Mouse (Mus musculus) hindbrain, postnatal 0 days (tissue): ENCODE data around the gene Fgf14. TPM values are rescaled to one million over a fixed set of nuclear protein-coding genes. Genes with fewer than 3 reads are reported as not detected.
"Not testable (repeated sequence)": the region's sequence is repeated elsewhere in the genome, so short reads cannot be mapped to it uniquely, and the experiment has no call there.

Experiments
- ATAC-seq: fragments of 200-750 bp; cut with Nextera tagmentation; 2 replicates; pipeline ENCODE4 v1.8.0; 2017; ENCODE audit warnings: mild to moderate bottlenecking, moderate TSS enrichment, moderate library complexity
- DNase-seq: peaks from one replicate; pipeline ENCODE4 v3.0.0-alpha.2; 2015; ENCODE audit warnings: low spot score
- H3K27ac ChIP-seq: fragments of 300-500 bp; sonication (generic); 2 replicates; pipeline ENCODE4 v1.5.1; 2014; ENCODE audit warnings: mild to moderate bottlenecking
- H3K27me3 ChIP-seq: fragments of 300-500 bp; sonication (generic); 2 replicates; pipeline ENCODE4 v1.6.1; 2014; ENCODE audit warnings: low read length, mixed read lengths; ENCODE audit not compliant: insufficient read depth
- H3K36me3 ChIP-seq: fragments of 300-500 bp; sonication (generic); 2 replicates; pipeline ENCODE4 v1.6.1; 2014; ENCODE audit warnings: low read length, mixed read lengths; ENCODE audit not compliant: insufficient read depth
- H3K4me1 ChIP-seq: fragments of 300-500 bp; sonication (generic); 2 replicates; pipeline ENCODE4 v1.6.1; 2014; ENCODE audit warnings: antibody characterized with exemption, low read length, mixed read lengths; ENCODE audit not compliant: insufficient read depth
- H3K4me2 ChIP-seq: fragments of 300-500 bp; sonication (generic); 2 replicates; pipeline ENCODE4 v1.6.1; 2014; ENCODE audit warnings: low read depth, mild to moderate bottlenecking, low read length, moderate library complexity, mixed read lengths
- H3K4me3 ChIP-seq: fragments of 300-500 bp; sonication (generic); 2 replicates; pipeline ENCODE4 v1.5.1; 2014; ENCODE audit warnings: low read length
- H3K9ac ChIP-seq: fragments of 300-500 bp; sonication (generic); replicated peaks from 2 replicates; pipeline ENCODE4 v1.6.1; 2014; ENCODE audit warnings: mild to moderate bottlenecking, low read length, moderate library complexity, mixed read lengths
- H3K9me3 ChIP-seq: fragments of 300-500 bp; sonication (generic); 2 replicates; pipeline ENCODE4 v1.6.1; 2016; ENCODE audit warnings: low read length, mixed read lengths
- CTCF ChIP-seq: IDR thresholded peaks from 2 replicates; pipeline ENCODE4 v1.5.1; 2016; ENCODE audit warnings: antibody characterized with exemption, control low read depth, low read depth
- WGBS: fragments of 180-500 bp; shearing (Covaris S2); extraction: QIAGEN DNeasy Blood & Tissue Kit; methylation state at CpG from one replicate; pipeline ENCODE4 v1.1.7; 2014; 5-methylcytosine and 5-hydroxymethylcytosine counted together
- polyA plus RNA-seq: library from polyadenylated mRNA; unstranded; fragments of >200 nt; fragmentation: Nextera tagmentation; extraction: Ambion mirVana; gene quantifications from 2 replicates; pipeline ENCODE4 v1.2.1, GENCODE M21; 2015
- total RNA-seq: library from RNA; depleted of rRNA; stranded (reverse); fragments of >200 nt; gene quantifications from 2 replicates; pipeline ENCODE4 v1.2.3, GENCODE M21; 2014

Gene Fgf14
- total and polyA plus RNA-seq, 2 experiments from 2014 or later, result 32.5 to 41.0 TPM

- no peaks in the 10 kb centered on the region for H3K36me3 ChIP-seq
- ATAC-seq, result no peak
- no peak overlapping the region for H3K4me2 ChIP-seq
- H3K27me3 ChIP-seq, result no peaks in the 10 kb centered on the region
- no peak for TF ChIP-seq CTCF
- DNase-seq, result peak; percentile 33
- no peak overlapping the region for H3K9ac ChIP-seq
- no peak overlapping the region for H3K4me3 ChIP-seq
- no peaks in the 10 kb centered on the region for H3K9me3 ChIP-seq
- no peaks in the 10 kb centered on the region for H3K4me1 ChIP-seq
- 83% methylated on average over 1 of the region's 1 CpGs for WGBS
- no peak overlapping the region for H3K27ac ChIP-seq
Measured at GRCm38 (mm10) chr14:124575130-124575885, 101.6 kb downstream of the Fgf14 start.

GRCm38 (mm10) chr14:124566445-124566844 is 110.5 kb downstream of the Fgf14 start:
- Histone ChIP-seq H3K4me2 (no peak overlapping the region), H3K4me1 (peaks cover 4% of the 10 kb centered on the region; the same call in 1 of the 2 replicates), H3K36me3 (no peaks in the 10 kb centered on the region), H3K4me3 (no peak overlapping the region), H3K9ac (no peak overlapping the region), H3K27ac (no peak overlapping the region), H3K27me3 (no peaks in the 10 kb centered on the region), H3K9me3 (no peaks in the 10 kb centered on the region)
- TF ChIP-seq CTCF, result no peak
- WGBS, result 40% methylated on average over 1 of the region's 1 CpGs
- DNase-seq (peak; percentile 3), ATAC-seq (no peak)

- no peaks in the 10 kb centered on the region for H3K36me3 ChIP-seq
- no peak for ATAC-seq
- H3K4me1 ChIP-seq, result peaks cover 2% of the 10 kb centered on the region; the same call in 1 of the 2 replicates
- no peaks in the 10 kb centered on the region for H3K9me3 ChIP-seq
- no peak overlapping the region for H3K9ac ChIP-seq
- 60% methylated on average over 4 of the region's 4 CpGs for WGBS
- no peak overlapping the region for H3K27ac ChIP-seq
- DNase-seq, result no peak
- no peak for TF ChIP-seq CTCF
- no peak overlapping the region for H3K4me3 ChIP-seq
- no peak overlapping the region for H3K4me2 ChIP-seq
- no peaks in the 10 kb centered on the region for H3K27me3 ChIP-seq
Measured at GRCm38 (mm10) chr14:124561544-124561943, 115.4 kb downstream of the Fgf14 start.

GRCm38 (mm10) chr14:124536106-124536505 is 140.8 kb downstream of the Fgf14 start:
- Histone ChIP-seq H3K4me1 (no peaks in the 10 kb centered on the region), H3K27me3 (no peaks in the 10 kb centered on the region), H3K9ac (no peak overlapping the region), H3K27ac (no peak overlapping the region), H3K4me3 (no peak overlapping the region), H3K4me2 (no peak overlapping the region), H3K36me3 (no peaks in the 10 kb centered on the region), H3K9me3 (no peaks in the 10 kb centered on the region)
- no peak for TF ChIP-seq CTCF
- ATAC-seq (no peak), DNase-seq (peak; percentile 12)
- 63% methylated on average over 3 of the region's 3 CpGs for WGBS

GRCm38 (mm10) chr14:124535376-124535775 is 141.6 kb downstream of the Fgf14 start:
- not testable (repeated sequence) for H3K4me3 ChIP-seq, DNase-seq, H3K27ac ChIP-seq, H3K36me3 ChIP-seq, H3K9ac ChIP-seq, H3K4me1 ChIP-seq, H3K4me2 ChIP-seq, H3K27me3 ChIP-seq, ATAC-seq, H3K9me3 ChIP-seq
- 70% methylated on average over 2 of the region's 2 CpGs for WGBS

GRCm38 (mm10) chr14:124532051-124532450 is 144.9 kb downstream of the Fgf14 start:
- Histone ChIP-seq H3K27ac (no peak overlapping the region), H3K4me2 (no peak overlapping the region), H3K36me3 (no peaks in the 10 kb centered on the region), H3K4me1 (no peaks in the 10 kb centered on the region), H3K27me3 (no peaks in the 10 kb centered on the region), H3K9me3 (no peaks in the 10 kb centered on the region), H3K4me3 (no peak overlapping the region), H3K9ac (no peak overlapping the region)
- WGBS, result 64% methylated on average over 1 of the region's 1 CpGs
- no peak for TF ChIP-seq CTCF
- ATAC-seq (no peak), DNase-seq (no peak)

GRCm38 (mm10) chr14:124512009-124512408 is 164.9 kb downstream of the Fgf14 start:
- H3K36me3 ChIP-seq, result no peaks in the 10 kb centered on the region
- H3K27me3 ChIP-seq, result no peaks in the 10 kb centered on the region
- no peak overlapping the region for H3K4me3 ChIP-seq
- H3K4me2 ChIP-seq, result no peak overlapping the region
- no peak overlapping the region for H3K9ac ChIP-seq
- no peak for TF ChIP-seq CTCF
- WGBS, result 90% methylated on average over 1 of the region's 1 CpGs
- no peaks in the 10 kb centered on the region for H3K4me1 ChIP-seq
- no peaks in the 10 kb centered on the region for H3K9me3 ChIP-seq
- no peak for DNase-seq
- ATAC-seq, result no peak
- no peak overlapping the region for H3K27ac ChIP-seq
